Mouse (Mus musculus) mesoderm, embryonic 11.5 days (tissue): ENCODE results near the gene Fto.

Experiments
- DNase-seq: peaks from one replicate; pipeline ENCODE4 v3.0.0-alpha.2; 2012; ENCODE audit warnings: low read depth, low spot score

The Fto gene

GRCm38 (mm10) chr8:91390369-91391020, 77.2 kb downstream of the Fto start:
- DNase-seq = no peak

GRCm38 (mm10) chr8:91392261-91392660, 78.9 kb downstream of the Fto start:
- DNase-seq = no peak

- DNase-seq = no peak
Observed at GRCm38 (mm10) chr8:91395340-91396055, 82.2 kb downstream of the Fto start.

- no peak for DNase-seq
Observed at GRCm38 (mm10) chr8:91398053-91398452, 84.7 kb downstream of the Fto start.

- DNase-seq = no peak
Observed at GRCm38 (mm10) chr8:91402980-91403975, 90.0 kb downstream of the Fto start.

GRCm38 (mm10) chr8:91404311-91404710, 91.0 kb downstream of the Fto start:
- DNase-seq = no peak

GRCm38 (mm10) chr8:91405099-91405498, 91.8 kb downstream of the Fto start:
- no peak for DNase-seq

- peak; percentile 13 for DNase-seq
Observed at GRCm38 (mm10) chr8:91406624-91407290, 93.4 kb downstream of the Fto start.

GRCm38 (mm10) chr8:91407880-91408279, 94.6 kb downstream of the Fto start:
- no peak for DNase-seq

GRCm38 (mm10) chr8:91410007-91410406, 96.7 kb downstream of the Fto start:
- DNase-seq = no peak

- no peak for DNase-seq
Observed at GRCm38 (mm10) chr8:91424491-91425074, 111.3 kb downstream of the Fto start.

- peak; percentile 38 for DNase-seq
Observed at GRCm38 (mm10) chr8:91425251-91425866, 112.0 kb downstream of the Fto start.

- DNase-seq = no peak
Observed at GRCm38 (mm10) chr8:91426496-91426895, 113.2 kb downstream of the Fto start.

- DNase-seq = no peak
Observed at GRCm38 (mm10) chr8:91430333-91430940, 117.1 kb downstream of the Fto start.

GRCm38 (mm10) chr8:91436036-91436435, 122.7 kb downstream of the Fto start:
- no peak for DNase-seq

- DNase-seq = peak; percentile 80
Observed at GRCm38 (mm10) chr8:91443911-91444310, 130.6 kb downstream of the Fto start.

GRCm38 (mm10) chr8:91444636-91445410, 131.5 kb downstream of the Fto start:
- peak; percentile 40 for DNase-seq

GRCm38 (mm10) chr8:91445516-91445915, 132.2 kb downstream of the Fto start:
- DNase-seq = no peak

GRCm38 (mm10) chr8:91446008-91446407, 132.7 kb downstream of the Fto start:
- DNase-seq = peak; percentile 23
